Mouse (Mus musculus): ENCODE results near the gene Lgals3bp.

GRCm38 (mm10) chr11:118405311-118405710, 3.4 kb upstream of the Lgals3bp start:
- no peak for TF ChIP-seq CTCF (IDR thresholded peaks at IDR 0.05; ENCODE audit: control insufficient read depth, insufficient read depth, insufficient replicate concordance, low read depth, low read length)
- no peak for TF ChIP-seq POLR2A (IDR thresholded peaks at IDR 0.05; ENCODE audit: control insufficient read depth, low read depth, low read length)

Measured in testis, adult 2 months (tissue).